Mouse (Mus musculus) hindbrain, embryonic 14.5 days (tissue): ENCODE measurements around the gene Lgalsl. TPM values are rescaled to one million over a fixed set of nuclear protein-coding genes. Genes with fewer than 3 reads are reported as not detected.
A peak's percentile ranks its signal among the peaks of the same experiment; 100 is the strongest.

Experiments
- ATAC-seq: fragments of 200-750 bp; cut with Nextera tagmentation; 2 replicates; pipeline ENCODE4 v1.8.0; 2017; ENCODE audit warnings: moderate number of reproducible peaks, mild to moderate bottlenecking, moderate TSS enrichment, moderate library complexity; ENCODE audit not compliant: low FRiP score
- DNase-seq: peaks from one replicate; pipeline ENCODE4 v3.0.0-alpha.2; 2015; ENCODE audit warnings: low spot score
- H3K27ac ChIP-seq: fragments of 300-500 bp; sonication (generic); 2 replicates; pipeline ENCODE4 v1.5.1; 2014; ENCODE audit warnings: mild to moderate bottlenecking, moderate library complexity
- H3K27me3 ChIP-seq: fragments of 300-500 bp; sonication (generic); 2 replicates; pipeline ENCODE4 v1.6.1; 2014; ENCODE audit warnings: mild to moderate bottlenecking, low read length, mixed read lengths; ENCODE audit not compliant: control insufficient read depth, insufficient read depth
- H3K36me3 ChIP-seq: fragments of 300-500 bp; sonication (generic); replicated peaks from 2 replicates; pipeline ENCODE4 v1.6.1; 2014; ENCODE audit not compliant: control insufficient read depth, insufficient read depth
- H3K4me1 ChIP-seq: fragments of 300-500 bp; sonication (generic); replicated peaks from 2 replicates; pipeline ENCODE4 v1.6.1; 2014; ENCODE audit warnings: antibody characterized with exemption, low read length, mixed read lengths; ENCODE audit not compliant: control insufficient read depth, insufficient read depth
- H3K4me2 ChIP-seq: fragments of 300-500 bp; sonication (generic); replicated peaks from 2 replicates; pipeline ENCODE4 v1.6.1; 2014; ENCODE audit warnings: mild to moderate bottlenecking, moderate library complexity
- H3K4me3 ChIP-seq: fragments of 300-500 bp; sonication (generic); replicated peaks from 2 replicates; pipeline ENCODE4 v1.5.1; 2014; ENCODE audit warnings: mild to moderate bottlenecking, low read length
- H3K9ac ChIP-seq: fragments of 300-500 bp; sonication (generic); 2 replicates; pipeline ENCODE4 v1.6.1; 2014
- H3K9me3 ChIP-seq: fragments of 300-500 bp; sonication (generic); 2 replicates; pipeline ENCODE4 v1.6.1; 2016; ENCODE audit warnings: low read length; ENCODE audit not compliant: control insufficient read depth
- WGBS: fragments of 180-500 bp; shearing (Covaris S2); extraction: QIAGEN DNeasy Blood & Tissue Kit; methylation state at CpG from one replicate; pipeline ENCODE4 v1.1.7; 2014; 5-methylcytosine and 5-hydroxymethylcytosine counted together
- polyA plus RNA-seq: library from polyadenylated mRNA; unstranded; fragments of >200 nt; fragmentation: Nextera tagmentation; extraction: Ambion mirVana; gene quantifications from 2 replicates; pipeline ENCODE4 v1.2.1, GENCODE M21; 2014

Lgalsl gene
- 62.6 and 88.1 TPM in 2 replicates for polyA plus RNA-seq

GRCm38 (mm10) chr11:20830686-20831505, at the start of gene Lgalsl:
Gene Lgalsl, minus strand, starts transcription at chr11:20831056.
- H3K4me1 ChIP-seq: peaks cover 17% of the 10 kb centered on the region

DNA sequence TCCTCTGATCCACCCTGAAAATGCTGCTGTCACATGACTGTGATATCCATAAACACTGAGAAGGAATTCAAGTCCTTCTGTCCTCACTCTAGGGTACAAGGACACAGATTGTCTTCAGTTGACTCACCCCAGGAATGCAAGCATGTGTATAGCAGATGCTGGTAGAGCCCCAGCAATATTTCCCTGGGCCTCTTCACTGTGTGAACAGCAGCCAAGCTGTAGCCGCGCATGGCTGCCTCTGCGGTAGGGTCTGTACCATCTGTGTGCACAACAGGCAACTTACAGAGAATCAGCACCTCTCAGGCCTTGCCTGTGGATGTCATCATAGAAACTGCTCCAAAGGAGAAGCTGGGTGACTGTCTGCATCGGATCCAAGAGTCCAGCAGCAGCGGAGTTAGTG, 47.8 kb upstream of the Lgalsl start:
- DNase-seq (peak; percentile 38), ATAC-seq (peak; percentile 82; the same call in 1 of the 2 replicates)
- H3K27me3 ChIP-seq: no peaks in the 10 kb centered on the region
- H3K27ac ChIP-seq: no peak overlapping the region
- no peaks in the 10 kb centered on the region for H3K4me1 ChIP-seq
- H3K9me3 ChIP-seq: no peaks in the 10 kb centered on the region
- no peak overlapping the region for H3K4me3 ChIP-seq
- 78% methylated on average over 5 of the region's 5 CpGs for WGBS
- no peak overlapping the region for H3K4me2 ChIP-seq
- no peaks in the 10 kb centered on the region for H3K36me3 ChIP-seq
- H3K9ac ChIP-seq: no peak overlapping the region

More at GRCm38 (mm10) chr11:20830686-20831505, at the start of gene Lgalsl:
- Histone ChIP-seq H3K9me3 (no peaks in the 10 kb centered on the region), H3K27me3 (no peaks in the 10 kb centered on the region), H3K4me2 (peak within 1 kb of the TSS; percentile 70), H3K27ac (peak within 1 kb of the TSS; percentile 94), H3K4me3 (peak within 1 kb of the TSS; percentile 92), H3K36me3 (peaks cover 28% of the 10 kb centered on the region), H3K9ac (peak within 1 kb of the TSS; percentile 96)
- ATAC-seq (peak; percentile 86), DNase-seq (peak; percentile 82)
- WGBS: under 1% methylated on average over 97 of the region's 102 CpGs

DNA sequence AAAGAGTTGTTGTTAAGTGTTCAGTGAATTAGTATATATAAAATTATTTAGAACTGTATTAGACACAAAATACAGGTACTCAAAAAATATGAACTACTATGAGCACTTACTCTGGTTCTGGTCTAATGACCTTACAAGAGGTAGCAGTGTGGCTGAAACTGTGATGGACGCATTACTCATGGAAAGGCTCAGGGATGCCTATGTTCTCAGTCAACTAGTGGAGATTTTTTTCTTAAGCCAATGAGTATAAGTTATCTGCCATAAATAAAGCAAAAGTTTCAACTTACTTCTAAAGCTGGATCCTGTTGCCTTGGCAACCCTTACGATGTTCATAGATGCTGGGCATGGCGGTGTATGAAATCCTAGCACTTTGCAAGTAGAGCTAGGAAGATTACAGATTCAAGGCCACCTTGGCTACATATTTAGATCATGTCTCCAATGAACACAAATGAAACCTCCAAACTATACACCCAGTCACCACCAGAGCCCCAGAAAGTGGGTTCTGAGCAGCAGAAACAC, 46.8 kb upstream of the Lgalsl start:
- Histone ChIP-seq H3K36me3 (no peaks in the 10 kb centered on the region), H3K27ac (no peak overlapping the region), H3K9me3 (no peaks in the 10 kb centered on the region), H3K4me1 (no peaks in the 10 kb centered on the region), H3K4me2 (no peak overlapping the region), H3K4me3 (no peak overlapping the region), H3K27me3 (no peaks in the 10 kb centered on the region), H3K9ac (no peak overlapping the region)
- DNase-seq (no peak), ATAC-seq (no peak)
- 90% methylated on average over 3 of the region's 3 CpGs for WGBS

- ATAC-seq: no peak
- no peak overlapping the region for H3K4me3 ChIP-seq
- no peak overlapping the region for H3K27ac ChIP-seq
- no peak overlapping the region for H3K4me2 ChIP-seq
- no peak for DNase-seq
- H3K27me3 ChIP-seq: no peaks in the 10 kb centered on the region
- no peaks in the 10 kb centered on the region for H3K4me1 ChIP-seq
- no peak overlapping the region for H3K9ac ChIP-seq
- WGBS: 64% methylated on average over 5 of the region's 5 CpGs
- H3K36me3 ChIP-seq: no peaks in the 10 kb centered on the region
- H3K9me3 ChIP-seq: no peaks in the 10 kb centered on the region
Observed at GRCm38 (mm10) chr11:20873386-20873785, 42.5 kb upstream of the Lgalsl start.

GRCm38 (mm10) chr11:20872911-20873310, 42.1 kb upstream of the Lgalsl start:
- Histone ChIP-seq H3K27me3 (no peaks in the 10 kb centered on the region), H3K27ac (no peak overlapping the region)
- 98% methylated on average over 7 of the region's 7 CpGs for WGBS

GRCm38 (mm10) chr11:20872444-20872843, 41.6 kb upstream of the Lgalsl start:
- ATAC-seq: no peak
- Histone ChIP-seq H3K36me3 (no peaks in the 10 kb centered on the region), H3K27me3 (no peaks in the 10 kb centered on the region), H3K27ac (no peak overlapping the region), H3K9ac (no peak overlapping the region), H3K9me3 (no peaks in the 10 kb centered on the region), H3K4me3 (no peak overlapping the region), H3K4me1 (no peaks in the 10 kb centered on the region), H3K4me2 (no peak overlapping the region)
- 73% methylated on average over 2 of the region's 2 CpGs for WGBS
- no peak for DNase-seq

More at GRCm38 (mm10) chr11:20872911-20873310, 42.1 kb upstream of the Lgalsl start:
- Histone ChIP-seq H3K4me2 (no peak overlapping the region), H3K4me3 (no peak overlapping the region), H3K36me3 (no peaks in the 10 kb centered on the region), H3K4me1 (no peaks in the 10 kb centered on the region), H3K9me3 (no peaks in the 10 kb centered on the region), H3K9ac (no peak overlapping the region)
- DNase-seq (no peak), ATAC-seq (no peak)

DNA sequence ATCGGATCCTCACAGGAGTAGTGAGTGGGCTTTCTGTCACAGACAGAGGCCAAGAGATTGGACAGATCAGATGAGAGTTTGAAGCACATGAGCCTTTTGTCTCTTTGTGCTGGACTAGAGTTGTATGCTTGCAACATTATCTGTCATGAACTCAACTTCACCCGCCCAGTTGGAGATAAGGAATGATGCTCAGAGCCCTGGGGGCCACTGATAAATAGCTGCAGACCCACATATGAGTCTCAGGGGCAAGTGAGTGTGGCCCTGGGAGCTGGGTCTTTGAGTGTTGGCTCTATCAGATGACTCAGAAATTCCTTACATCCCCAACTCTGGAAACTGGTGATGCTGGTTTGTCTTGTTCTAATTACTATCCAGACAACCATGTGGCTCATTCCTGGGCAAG, 39.1 kb upstream of the Lgalsl start:
- H3K4me3 ChIP-seq: no peak overlapping the region
- ATAC-seq (no peak), DNase-seq (no peak)
- H3K9me3 ChIP-seq: no peaks in the 10 kb centered on the region
- no peaks in the 10 kb centered on the region for H3K4me1 ChIP-seq
- H3K9ac ChIP-seq: no peak overlapping the region
- no peaks in the 10 kb centered on the region for H3K27me3 ChIP-seq
- no peak overlapping the region for H3K4me2 ChIP-seq
- H3K27ac ChIP-seq: no peak overlapping the region
- no peaks in the 10 kb centered on the region for H3K36me3 ChIP-seq
- WGBS: 91% methylated on average over 2 of the region's 2 CpGs

DNA sequence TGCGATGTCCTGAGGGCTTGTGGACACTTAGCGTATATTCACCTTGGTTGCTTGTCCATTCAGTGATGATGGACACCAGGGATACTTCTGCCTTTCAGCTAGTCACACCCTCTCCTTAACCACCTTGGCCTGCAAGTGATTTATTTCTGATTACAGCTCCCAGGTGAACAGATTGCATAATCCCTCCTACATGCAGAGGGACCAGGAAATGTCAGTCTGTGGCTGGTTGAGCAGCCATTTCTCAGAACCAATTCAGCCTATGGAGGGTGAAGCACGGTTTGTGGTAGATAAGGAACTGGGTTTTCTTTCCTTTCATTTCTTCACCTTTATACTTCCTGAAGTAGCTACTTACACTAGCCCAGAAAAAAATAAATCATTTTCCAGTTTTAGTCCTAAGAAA, 34.6 kb upstream of the Lgalsl start:
- ATAC-seq (no peak), DNase-seq (no peak)
- H3K4me3 ChIP-seq: no peak overlapping the region
- no peak overlapping the region for H3K9ac ChIP-seq
- H3K27me3 ChIP-seq: no peaks in the 10 kb centered on the region
- no peaks in the 10 kb centered on the region for H3K36me3 ChIP-seq
- H3K4me1 ChIP-seq: no peaks in the 10 kb centered on the region
- no peak overlapping the region for H3K27ac ChIP-seq
- WGBS: 87% methylated on average over 3 of the region's 3 CpGs
- no peak overlapping the region for H3K4me2 ChIP-seq
- no peaks in the 10 kb centered on the region for H3K9me3 ChIP-seq

DNA sequence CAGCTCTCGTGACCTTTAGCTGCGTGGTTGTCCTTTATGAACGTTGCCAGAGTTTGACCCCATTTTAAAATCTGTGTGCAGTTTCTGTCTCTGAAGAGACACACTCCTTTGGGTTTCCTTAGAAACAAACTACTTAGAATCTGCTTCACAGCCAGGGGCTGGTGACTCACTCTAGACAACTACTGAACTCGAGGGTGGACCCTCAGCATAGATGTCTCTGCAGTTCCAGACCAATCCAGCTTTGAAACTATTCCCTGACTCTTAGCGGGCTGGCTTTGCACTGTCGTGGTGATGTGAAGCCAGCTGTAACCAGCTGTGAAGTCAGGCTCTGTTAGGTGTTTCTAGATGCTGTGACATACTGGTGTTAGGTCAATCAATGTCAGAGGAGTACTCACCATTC, 33.8 kb upstream of the Lgalsl start:
- H3K27ac ChIP-seq: no peak overlapping the region
- H3K27me3 ChIP-seq: no peaks in the 10 kb centered on the region
- H3K4me1 ChIP-seq: no peaks in the 10 kb centered on the region
- DNase-seq (no peak), ATAC-seq (no peak)
- no peaks in the 10 kb centered on the region for H3K36me3 ChIP-seq
- H3K9me3 ChIP-seq: no peaks in the 10 kb centered on the region
- no peak overlapping the region for H3K4me3 ChIP-seq
- no peak overlapping the region for H3K9ac ChIP-seq
- 78% methylated on average over 6 of the region's 6 CpGs for WGBS
- no peak overlapping the region for H3K4me2 ChIP-seq
